Mouse (Mus musculus) C2C12 (cell line): ENCODE measurements around the gene Tmpo. TPM values are rescaled to one million over a fixed set of nuclear protein-coding genes. Genes with fewer than 3 reads are reported as not detected.

Experiments used
- H3K27me3 ChIP-seq: one replicate; pipeline ENCODE4 v1.6.1; 2011; ENCODE audit not compliant: control insufficient read depth, insufficient read depth, insufficient read length
- H3K36me3 ChIP-seq: one replicate; pipeline ENCODE4 v1.6.1; 2011; ENCODE audit not compliant: control insufficient read depth, insufficient read depth
- H3K4me3 ChIP-seq: one replicate; pipeline ENCODE4 v1.5.1; 2011; ENCODE audit warnings: mild to moderate bottlenecking, control low read depth; ENCODE audit not compliant: poor library complexity, insufficient read depth, severe bottlenecking
- H3K79me2 ChIP-seq: one replicate; pipeline ENCODE4 v1.6.1; 2011; ENCODE audit not compliant: control insufficient read depth, insufficient read depth
- H3K79me3 ChIP-seq: one replicate; pipeline ENCODE4 v1.6.1; 2011; ENCODE audit warnings: low read depth, control low read depth
- H3ac ChIP-seq: one replicate; pipeline ENCODE3; 2011; ENCODE audit warnings: low read depth; ENCODE audit not compliant: control insufficient read depth, insufficient read length
- CEBPB ChIP-seq: IDR thresholded peaks from one replicate; pipeline ENCODE4 v1.6.1; 2011; ENCODE audit warnings: low read depth, mild to moderate bottlenecking, control low read depth, moderate library complexity
- CTCF ChIP-seq: IDR thresholded peaks from one replicate; pipeline ENCODE4 v1.5.1; 2011; ENCODE audit not compliant: control insufficient read depth, insufficient read depth, insufficient read length
- FOSL1 ChIP-seq: IDR thresholded peaks from one replicate; pipeline ENCODE4 v1.8.0; 2011; ENCODE audit warnings: mild to moderate bottlenecking, low read length; ENCODE audit not compliant: poor library complexity, insufficient read depth, severe bottlenecking
- MAX ChIP-seq: IDR thresholded peaks from one replicate; pipeline ENCODE4 v1.6.1; 2011; ENCODE audit warnings: mild to moderate bottlenecking, control low read depth
- MYOD1 ChIP-seq: IDR thresholded peaks from one replicate; pipeline ENCODE4 v1.6.1; 2011; ENCODE audit warnings: low read depth; ENCODE audit not compliant: control insufficient read depth, insufficient read length
- MYOG ChIP-seq: IDR thresholded peaks from one replicate; pipeline ENCODE4 v1.6.1; 2011; ENCODE audit not compliant: control insufficient read depth, insufficient read length; ENCODE audit errors: extremely low read depth
- USF1 ChIP-seq: IDR thresholded peaks from one replicate; pipeline ENCODE4 v1.6.1; 2011; ENCODE audit warnings: low read depth, mild to moderate bottlenecking, control low read depth, moderate library complexity
- polyA plus RNA-seq: library from polyadenylated mRNA; unstranded; fragments of >200 nt; fragmentation: generic; extraction: Trizol; gene quantifications from one replicate; pipeline ENCODE4 v1.2.1, GENCODE M21; 2012; ENCODE audit warnings: missing spikeins

Tmpo gene
- polyA plus RNA-seq, 1 experiment = 113 TPM

DNA sequence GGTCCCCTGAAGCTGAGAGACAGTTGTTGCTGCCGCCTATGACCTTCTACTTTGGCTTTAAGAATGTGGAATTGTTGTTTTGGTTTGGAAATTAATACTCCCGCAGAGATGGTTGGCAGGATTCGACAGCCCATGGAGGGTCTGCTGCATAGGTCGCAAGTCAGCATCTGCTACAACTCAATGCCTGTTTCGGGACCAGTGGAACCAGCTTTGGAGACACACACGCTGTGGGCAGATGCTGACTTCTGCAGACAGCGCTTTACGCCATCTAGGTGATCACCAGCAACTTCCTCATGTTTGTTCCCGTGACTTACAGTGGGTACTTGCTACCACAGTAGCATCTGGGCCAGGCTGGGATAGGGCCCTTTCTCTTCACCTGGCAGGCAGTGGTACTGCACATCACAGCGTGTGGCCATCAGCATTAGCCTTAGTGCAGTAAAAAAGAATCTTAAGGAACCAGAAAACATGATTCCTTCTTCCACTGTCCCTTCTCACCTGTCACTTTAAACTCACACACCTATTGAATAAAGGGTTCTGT is 38.4 kb downstream of the Tmpo start:
- H3K4me3 ChIP-seq = no peak overlapping the region
- H3ac ChIP-seq = no peak overlapping the region
- H3K79me2 ChIP-seq = no peaks in the 10 kb centered on the region
- no peaks in the 10 kb centered on the region for H3K27me3 ChIP-seq
- H3K79me3 ChIP-seq = no peaks in the 10 kb centered on the region
- no peak for TF ChIP-seq FOSL1
- TF ChIP-seq CTCF = no peak
- no peak for TF ChIP-seq MYOG
- no peak for TF ChIP-seq USF1
- no peak for TF ChIP-seq CEBPB
- no peak for TF ChIP-seq MYOD1
- TF ChIP-seq MAX = no peak
- peaks cover 30% of the 10 kb centered on the region for H3K36me3 ChIP-seq

DNA sequence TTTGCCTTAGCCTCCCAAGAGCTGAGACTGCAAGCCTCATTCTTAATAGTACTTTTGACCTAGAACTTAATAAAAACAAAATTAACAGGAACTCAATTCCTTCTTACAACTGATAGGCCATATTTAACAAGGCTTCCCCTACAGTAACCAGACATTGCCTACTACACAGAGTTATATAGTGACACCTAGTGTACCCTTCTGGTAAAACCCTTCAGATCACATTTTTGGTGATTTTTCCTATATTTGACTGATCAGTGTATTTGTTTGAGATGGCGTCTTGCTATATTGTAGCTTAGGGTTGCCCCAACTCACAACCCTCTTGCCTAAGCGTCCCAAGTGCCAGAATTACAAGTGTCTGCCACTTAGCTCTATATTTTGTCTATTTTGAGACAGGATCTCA is 39.6 kb downstream of the Tmpo start:
- Histone ChIP-seq H3K79me2 (no peaks in the 10 kb centered on the region), H3ac (no peak overlapping the region), H3K36me3 (peaks cover 18% of the 10 kb centered on the region), H3K4me3 (no peak overlapping the region), H3K27me3 (no peaks in the 10 kb centered on the region), H3K79me3 (no peaks in the 10 kb centered on the region)
- TF ChIP-seq MAX (no peak), MYOD1 (no peak), FOSL1 (no peak), CEBPB (no peak), CTCF (no peak), USF1 (no peak)

- Histone ChIP-seq H3K79me3 (no peaks in the 10 kb centered on the region), H3ac (no peak overlapping the region), H3K36me3 (peaks cover 3% of the 10 kb centered on the region), H3K79me2 (no peaks in the 10 kb centered on the region), H3K4me3 (no peak overlapping the region), H3K27me3 (no peaks in the 10 kb centered on the region)
- TF ChIP-seq CEBPB (no peak), FOSL1 (no peak)
Measured at GRCm38 (mm10) chr10:91139148-91139766, 41.9 kb downstream of the Tmpo start.

DNA sequence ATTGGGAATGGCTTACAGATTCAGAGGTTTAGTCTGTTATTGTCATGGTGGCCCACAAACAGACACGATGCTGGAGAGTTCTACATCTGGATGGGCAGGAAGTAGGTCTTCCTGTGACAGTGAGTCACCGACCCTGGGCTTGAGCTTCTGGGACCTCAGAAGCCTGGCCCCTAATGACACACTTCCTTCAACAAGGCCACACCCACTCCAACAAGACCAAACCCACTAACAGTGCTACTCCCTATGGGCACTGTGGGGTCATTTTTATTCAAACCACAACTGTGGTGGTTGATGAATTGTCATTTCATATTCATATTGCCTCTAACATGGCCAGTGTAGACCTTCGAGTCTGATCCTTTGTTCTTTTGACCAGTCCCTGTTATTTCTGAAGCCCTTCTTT is 42.8 kb downstream of the Tmpo start:
- Histone ChIP-seq H3K79me3 (no peaks in the 10 kb centered on the region), H3K79me2 (no peaks in the 10 kb centered on the region), H3K27me3 (no peaks in the 10 kb centered on the region), H3ac (no peak overlapping the region), H3K36me3 (no peaks in the 10 kb centered on the region), H3K4me3 (no peak overlapping the region)
- TF ChIP-seq CEBPB (no peak), MYOG (no peak), MYOD1 (no peak), USF1 (no peak), CTCF (no peak), MAX (peak; percentile 23), FOSL1 (no peak)

GRCm38 (mm10) chr10:91137400-91137799 is 43.7 kb downstream of the Tmpo start:
- no peak for TF ChIP-seq CTCF
- no peak for TF ChIP-seq FOSL1
- TF ChIP-seq MAX = no peak
- H3K79me3 ChIP-seq = no peaks in the 10 kb centered on the region
- H3ac ChIP-seq = no peak overlapping the region
- H3K27me3 ChIP-seq = no peaks in the 10 kb centered on the region
- no peak overlapping the region for H3K4me3 ChIP-seq
- no peaks in the 10 kb centered on the region for H3K36me3 ChIP-seq
- no peaks in the 10 kb centered on the region for H3K79me2 ChIP-seq

DNA sequence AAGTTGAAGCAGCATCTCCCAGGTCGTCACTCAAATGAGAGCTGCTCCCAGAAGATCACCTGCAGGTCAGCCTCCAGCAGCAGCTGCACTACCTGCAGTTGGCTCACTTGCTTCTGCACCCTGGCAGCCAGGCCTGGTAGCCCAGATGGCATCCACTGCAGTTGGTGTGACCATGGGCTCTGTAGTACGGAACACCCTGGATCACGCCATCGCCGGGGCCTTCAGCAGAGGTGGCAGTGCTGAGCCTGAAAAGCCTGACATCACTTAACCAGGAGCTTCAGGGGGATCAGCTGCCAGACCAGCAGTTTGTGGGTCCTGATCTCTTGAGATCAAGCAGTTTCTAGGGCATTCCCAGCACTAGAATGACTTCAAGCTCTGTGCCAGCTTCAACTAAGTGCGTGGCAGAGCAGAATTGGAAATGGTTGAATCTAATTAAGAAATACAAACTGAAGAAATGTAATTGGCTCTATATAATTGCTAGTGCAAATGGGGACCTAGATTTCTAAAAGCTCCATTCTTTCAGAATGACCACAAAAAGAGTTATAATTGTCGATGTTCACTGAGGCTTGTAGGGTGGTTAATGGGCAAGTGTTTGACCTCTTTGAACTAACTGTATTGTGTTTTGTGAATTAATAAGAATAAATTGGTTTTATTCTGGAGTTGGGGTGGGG is 45.7 kb downstream of the Tmpo start:
- no peak overlapping the region for H3ac ChIP-seq
- no peak for TF ChIP-seq MYOD1
- TF ChIP-seq CEBPB = no peak
- TF ChIP-seq FOSL1 = no peak
- TF ChIP-seq CTCF = no peak
- no peak for TF ChIP-seq MAX
- no peak for TF ChIP-seq USF1
- no peak for TF ChIP-seq MYOG
- H3K79me3 ChIP-seq = no peaks in the 10 kb centered on the region
- H3K4me3 ChIP-seq = no peak overlapping the region
- no peaks in the 10 kb centered on the region for H3K27me3 ChIP-seq
- no peaks in the 10 kb centered on the region for H3K79me2 ChIP-seq
- no peaks in the 10 kb centered on the region for H3K36me3 ChIP-seq
